Mouse (Mus musculus): ENCODE results near the gene Mettl1. TPM values are rescaled to one million over a fixed set of nuclear protein-coding genes. Genes with fewer than 3 reads are reported as not detected.
"Not testable (repeated sequence)": the region's sequence is repeated elsewhere in the genome, so short reads cannot be mapped to it uniquely, and the experiment has no call there.

Mettl1 gene
- total RNA-seq, 1 experiment from 2014 or later = 16.5 TPM

DNA sequence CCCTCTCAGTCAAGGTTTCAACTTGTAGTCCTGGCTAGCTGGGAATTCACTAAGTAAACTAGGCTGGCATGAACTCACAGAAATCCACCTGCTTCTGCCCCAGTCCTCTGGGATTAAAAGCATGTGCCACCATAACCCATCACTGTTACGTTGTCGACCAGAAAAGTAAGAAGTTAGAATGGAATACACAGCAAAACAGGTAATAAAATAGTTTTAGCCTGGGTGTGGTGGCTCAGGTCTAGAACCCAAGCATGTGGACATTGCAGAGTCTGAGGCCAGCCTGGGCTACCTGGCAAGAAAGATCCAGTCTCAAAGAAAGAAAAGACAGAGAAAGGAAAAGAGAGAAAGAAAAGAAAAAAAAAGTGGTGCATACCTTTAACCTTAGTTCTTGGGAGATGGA, 20.3 kb downstream of the Mettl1 start:
- ATAC-seq (replicated peaks in 1 of 2; ENCODE audit: insufficient read depth in 1 of 2, low FRiP score in 2 of 2, low TSS enrichment in 1 of 2, low read depth in 1 of 2, poor library complexity in 2 of 2, severe bottlenecking in 2 of 2) = no peak

DNA sequence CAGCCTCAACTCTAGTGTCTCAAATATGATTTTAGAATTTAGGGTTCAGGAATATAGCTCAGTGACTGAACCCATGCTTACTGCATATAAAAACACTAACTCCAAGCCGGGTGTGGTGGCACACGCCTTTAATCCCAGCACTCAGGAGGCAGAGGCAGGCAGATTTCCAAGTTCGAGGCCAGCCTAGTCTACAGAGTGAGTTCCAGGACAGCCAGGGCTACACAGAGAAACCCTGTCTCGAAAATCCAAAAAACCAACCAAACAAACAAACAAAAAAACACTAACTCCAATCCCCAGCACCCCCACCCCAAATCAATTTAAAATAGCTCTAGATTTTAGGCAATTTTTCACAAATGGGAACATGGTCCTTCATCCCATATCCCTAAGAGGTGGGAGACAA, 20.9 kb downstream of the Mettl1 start:
- ATAC-seq (replicated peaks in 1 of 2; ENCODE audit: insufficient read depth in 1 of 2, low FRiP score in 2 of 2, low TSS enrichment in 1 of 2, low read depth in 1 of 2, poor library complexity in 2 of 2, severe bottlenecking in 2 of 2) = not testable (repeated sequence)

DNA sequence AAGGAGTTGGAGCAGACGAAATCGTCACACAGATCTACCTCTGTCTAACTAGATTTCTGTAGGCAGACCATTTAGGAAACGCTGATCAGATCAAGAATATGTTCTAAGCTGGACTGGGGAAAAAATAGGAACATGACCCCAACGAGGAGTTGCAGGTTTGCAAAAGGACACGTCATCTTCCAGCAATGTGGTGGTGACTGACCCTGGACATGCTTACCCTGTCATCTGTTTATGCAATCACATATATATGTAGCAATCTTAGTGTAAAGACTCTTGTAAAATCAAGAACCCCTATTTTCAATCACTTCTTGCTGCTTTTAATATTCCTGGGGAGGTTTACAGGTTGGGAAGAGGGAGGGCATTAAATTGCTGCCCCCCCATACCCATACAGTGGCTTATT, 21.3 kb downstream of the Mettl1 start:
- ATAC-seq (replicated peaks in 1 of 2; ENCODE audit: insufficient read depth in 1 of 2, low FRiP score in 2 of 2, low TSS enrichment in 1 of 2, low read depth in 1 of 2, poor library complexity in 2 of 2, severe bottlenecking in 2 of 2) = no peak

DNA sequence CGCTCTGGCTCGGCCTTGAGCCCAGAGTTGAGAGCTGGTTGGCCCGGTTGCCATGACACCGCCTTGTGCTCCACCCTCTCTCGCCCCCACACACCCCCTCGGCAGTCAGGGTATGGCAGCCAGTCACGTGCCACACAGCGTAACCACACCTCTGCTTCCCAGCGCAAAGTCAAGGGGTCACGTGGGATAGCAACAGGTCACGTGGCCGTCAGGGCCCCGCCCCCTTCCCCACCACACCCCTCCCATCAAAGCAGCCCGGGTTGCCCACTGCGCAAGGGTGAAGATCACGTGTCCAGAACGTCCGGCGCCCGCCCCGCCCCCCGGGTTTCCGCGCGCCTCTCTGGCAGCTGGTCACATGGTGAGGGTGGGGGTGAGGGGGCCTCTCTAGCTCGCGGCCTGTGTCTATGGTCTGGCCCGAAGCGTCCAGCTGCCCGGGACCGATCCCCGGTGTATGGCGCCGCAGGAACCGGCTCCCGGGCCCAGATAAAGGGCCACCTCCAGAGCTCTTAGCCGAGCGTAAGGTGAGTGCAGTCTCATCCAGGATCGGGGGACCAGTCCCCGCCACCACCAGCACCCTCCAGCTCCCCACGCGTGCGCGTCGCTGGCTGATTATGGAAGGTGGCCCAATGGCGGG, 22.1 kb downstream of the Mettl1 start, which contains the start of gene Cdk4:
TSS of gene Cdk4 (plus strand) at position 296 of the 634 bp plus-strand sequence.
- ATAC-seq (replicated peaks in 1 of 2; ENCODE audit: insufficient read depth in 1 of 2, low FRiP score in 2 of 2, low TSS enrichment in 1 of 2, low read depth in 1 of 2, poor library complexity in 2 of 2, severe bottlenecking in 2 of 2) = peak; percentile 77 to 86

DNA sequence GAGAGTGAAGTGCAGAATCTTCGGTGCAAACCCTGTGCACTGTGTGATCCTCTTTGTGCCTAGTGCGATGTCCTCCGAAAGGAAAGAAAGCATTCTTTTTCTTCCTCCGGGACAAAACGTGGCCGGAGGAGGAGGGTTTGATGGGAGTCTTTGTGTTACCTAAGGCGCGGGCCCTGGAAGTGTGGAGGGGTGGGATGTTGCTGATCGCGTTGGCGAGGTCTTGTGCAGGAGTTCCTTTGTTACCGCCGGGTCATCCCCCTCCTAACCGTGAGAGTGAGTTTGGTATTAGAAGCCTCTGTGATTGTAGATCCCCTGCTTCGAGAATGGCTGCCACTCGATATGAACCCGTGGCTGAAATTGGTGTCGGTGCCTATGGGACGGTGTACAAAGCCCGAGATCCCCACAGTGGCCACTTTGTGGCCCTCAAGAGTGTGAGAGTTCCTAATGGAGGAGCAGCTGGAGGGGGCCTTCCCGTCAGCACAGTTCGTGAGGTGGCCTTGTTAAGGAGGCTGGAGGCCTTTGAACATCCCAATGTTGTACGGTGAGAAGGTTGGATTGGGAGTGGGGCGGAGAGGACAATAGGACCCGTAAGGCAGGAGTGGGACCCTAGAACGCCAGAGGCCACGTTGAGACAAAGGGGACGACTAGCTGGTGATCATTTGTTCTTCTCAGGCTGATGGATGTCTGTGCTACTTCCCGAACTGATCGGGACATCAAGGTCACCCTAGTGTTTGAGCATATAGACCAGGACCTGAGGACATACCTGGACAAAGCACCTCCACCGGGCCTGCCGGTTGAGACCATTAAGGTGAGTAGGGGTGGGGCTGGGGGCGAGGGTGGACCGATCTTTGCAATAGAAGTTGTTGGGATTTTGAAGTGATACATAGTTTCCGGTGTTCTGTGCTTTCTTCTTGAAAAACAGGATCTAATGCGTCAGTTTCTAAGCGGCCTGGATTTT, 23.0 kb downstream of the Mettl1 start:
- no peak for ATAC-seq (replicated peaks in 1 of 2; ENCODE audit: insufficient read depth in 1 of 2, low FRiP score in 2 of 2, low TSS enrichment in 1 of 2, low read depth in 1 of 2, poor library complexity in 2 of 2, severe bottlenecking in 2 of 2)

DNA sequence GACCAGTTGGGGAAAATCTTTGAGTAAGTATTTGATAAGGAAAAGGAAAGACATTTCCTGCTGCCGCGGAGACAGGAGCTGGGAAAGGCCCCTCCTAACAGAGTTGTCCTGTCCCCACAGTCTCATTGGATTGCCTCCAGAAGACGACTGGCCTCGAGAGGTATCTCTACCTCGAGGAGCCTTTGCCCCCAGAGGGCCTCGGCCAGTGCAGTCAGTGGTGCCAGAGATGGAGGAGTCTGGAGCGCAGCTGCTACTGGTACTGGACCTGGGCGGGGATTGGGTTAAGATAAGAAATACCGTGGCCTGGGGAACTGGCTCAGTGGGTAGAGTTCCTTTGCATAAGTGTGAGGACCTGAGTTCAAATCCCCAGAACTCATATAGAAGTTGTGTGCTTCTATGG, 24.8 kb downstream of the Mettl1 start:
- no peak for ATAC-seq (replicated peaks in 1 of 2; ENCODE audit: insufficient read depth in 1 of 2, low FRiP score in 2 of 2, low TSS enrichment in 1 of 2, low read depth in 1 of 2, poor library complexity in 2 of 2, severe bottlenecking in 2 of 2)

DNA sequence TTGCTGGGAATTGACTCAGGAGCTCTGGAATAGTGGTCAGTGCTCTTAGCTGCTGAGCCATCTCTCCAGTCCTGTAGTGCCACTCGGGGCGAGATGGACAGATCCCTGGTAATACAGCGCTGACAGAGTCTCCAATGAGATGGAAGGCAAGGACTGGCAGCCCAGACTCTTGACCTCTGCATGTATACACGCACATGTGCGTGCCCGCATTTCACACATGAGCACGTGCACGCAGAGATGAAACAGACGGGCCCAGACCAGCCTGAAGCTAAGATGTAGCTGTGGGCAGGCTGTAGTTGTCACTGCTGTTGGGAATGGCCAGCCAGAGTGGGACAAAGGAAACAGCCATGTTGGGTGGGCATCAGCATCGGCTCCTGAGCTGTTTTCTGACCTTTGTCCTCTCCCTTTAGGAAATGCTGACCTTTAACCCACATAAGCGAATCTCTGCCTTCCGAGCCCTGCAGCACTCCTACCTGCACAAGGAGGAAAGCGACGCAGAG, 25.4 kb downstream of the Mettl1 start:
- ATAC-seq (replicated peaks in 1 of 2; ENCODE audit: insufficient read depth in 1 of 2, low FRiP score in 2 of 2, low TSS enrichment in 1 of 2, low read depth in 1 of 2, poor library complexity in 2 of 2, severe bottlenecking in 2 of 2) = no peak

DNA sequence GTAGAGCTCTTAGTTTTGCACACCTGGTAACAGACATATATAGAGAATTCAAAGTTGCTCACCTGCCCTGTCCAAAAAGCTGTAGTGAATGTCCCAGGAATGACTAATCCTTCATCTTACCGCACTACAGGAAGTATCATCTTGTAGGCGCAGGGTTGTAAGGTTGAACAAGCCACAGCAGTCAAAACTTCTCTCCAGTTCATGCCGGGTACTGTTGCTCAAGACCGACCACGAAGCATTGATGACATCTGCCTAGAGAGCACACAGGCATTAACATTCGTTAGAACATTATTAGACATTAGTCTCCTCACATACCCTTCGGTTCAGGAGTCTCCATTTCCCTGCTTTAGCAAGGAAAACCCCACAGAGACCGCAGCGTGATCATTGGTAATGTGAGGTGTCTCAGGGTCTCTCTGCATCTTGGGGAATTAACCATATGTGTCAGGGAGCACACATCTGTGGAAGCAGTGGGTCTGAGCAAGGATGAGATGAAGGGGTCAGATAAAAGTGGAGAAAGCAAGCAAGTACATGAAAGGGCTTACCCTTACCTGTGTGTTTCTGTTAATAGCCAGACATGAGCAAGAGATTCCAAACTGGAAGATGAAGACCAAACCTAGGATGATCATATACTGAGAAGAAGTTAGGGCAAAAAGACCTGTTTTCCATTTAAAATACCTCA, 27.3 kb downstream of the Mettl1 start:
- no peak for ATAC-seq (replicated peaks in 1 of 2; ENCODE audit: insufficient read depth in 1 of 2, low FRiP score in 2 of 2, low TSS enrichment in 1 of 2, low read depth in 1 of 2, poor library complexity in 2 of 2, severe bottlenecking in 2 of 2)

DNA sequence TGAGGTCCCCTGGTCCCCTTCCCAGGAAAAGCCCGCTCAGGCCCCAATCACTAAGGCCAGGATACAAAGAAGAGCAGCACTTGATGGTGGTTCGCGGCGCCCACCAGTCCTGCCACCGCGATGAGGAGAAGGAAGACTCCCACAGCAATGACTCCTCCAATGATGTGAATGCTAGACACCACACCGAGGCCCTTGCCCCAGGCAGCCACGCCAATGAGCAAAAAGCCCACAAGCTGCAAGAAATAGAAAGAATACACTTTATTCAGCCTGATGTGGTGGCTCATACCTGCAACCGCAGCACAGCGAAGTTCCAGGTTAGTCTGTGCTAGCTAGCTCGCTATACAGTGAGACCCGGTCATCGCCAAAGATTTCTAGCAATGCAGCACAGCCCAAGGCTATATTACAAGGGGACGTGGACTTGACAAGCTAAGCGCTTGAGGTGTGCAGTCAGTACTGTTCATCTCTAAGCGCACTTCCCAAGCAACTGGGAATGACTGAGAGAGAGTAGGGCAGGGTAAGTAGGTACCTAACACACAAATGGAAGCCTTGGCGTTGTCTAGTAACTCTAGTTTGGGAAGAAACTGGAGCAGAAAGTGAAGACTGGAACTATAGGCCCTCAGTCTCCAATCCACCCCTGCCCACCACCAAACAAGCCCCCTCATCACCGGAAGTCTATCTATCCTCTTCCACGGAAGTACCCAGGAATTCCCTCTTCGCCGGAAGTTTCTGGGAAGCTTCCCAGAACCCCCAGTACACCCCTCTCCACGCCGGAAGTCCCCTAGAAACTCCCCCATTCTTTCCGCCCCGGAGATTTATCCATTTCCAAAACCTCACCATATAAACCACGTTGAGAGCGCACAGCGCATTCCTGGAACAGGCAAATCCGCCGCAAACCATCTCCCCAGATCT, 28.3 kb downstream of the Mettl1 start:
- ATAC-seq (replicated peaks in 1 of 2; ENCODE audit: insufficient read depth in 1 of 2, low FRiP score in 2 of 2, low TSS enrichment in 1 of 2, low read depth in 1 of 2, poor library complexity in 2 of 2, severe bottlenecking in 2 of 2) = peak in 1 of 2 experiments; percentile 14; a peak in 3 of 4 replicates

DNA sequence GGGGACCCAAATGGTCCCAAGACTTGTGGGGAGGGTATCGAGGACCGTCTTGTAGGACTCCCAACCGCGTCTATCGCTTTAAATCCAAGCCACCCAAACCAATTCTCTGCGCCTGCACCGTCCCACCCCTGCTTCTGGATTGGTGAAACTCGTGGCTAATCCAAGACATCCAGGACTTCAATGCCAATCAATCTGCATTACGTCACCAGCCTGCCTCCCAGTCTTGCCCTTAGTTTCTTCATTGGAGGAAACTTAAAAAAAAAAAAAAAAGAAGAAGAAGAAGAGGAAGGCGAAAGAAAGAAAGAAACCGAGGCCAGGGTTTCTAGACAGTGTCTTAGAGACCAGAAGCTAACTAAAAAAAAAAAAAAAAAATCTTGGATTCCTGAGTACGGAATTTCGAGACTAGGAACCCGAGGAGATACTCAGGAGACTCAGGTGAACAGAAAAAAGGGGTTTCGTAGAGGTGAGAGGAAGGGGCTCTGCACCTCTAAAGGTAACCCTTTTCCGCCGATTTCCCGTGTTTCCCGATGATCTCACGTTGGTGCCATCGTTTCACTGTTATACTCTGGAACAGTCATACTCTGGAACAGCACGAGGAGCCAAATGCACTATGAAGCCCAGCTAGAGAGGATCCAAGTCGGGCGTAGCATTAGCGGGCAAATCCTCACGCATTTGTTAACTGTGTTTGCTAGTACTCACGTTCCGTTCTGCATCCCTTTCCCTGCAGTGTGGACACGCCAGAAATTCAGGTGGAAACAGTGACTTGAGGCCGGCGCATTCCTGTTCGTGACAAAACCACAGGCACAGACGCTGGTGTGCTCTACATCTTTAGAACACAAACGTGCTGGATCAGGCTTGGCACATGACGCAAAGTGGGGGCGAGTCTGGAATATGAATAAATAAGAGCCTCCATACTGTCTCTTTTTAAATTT, 29.2 kb downstream of the Mettl1 start, which contains the start of gene Tspan31:
TSS of gene Tspan31 (minus strand) at position 75 of the 932 bp plus-strand sequence.
- ATAC-seq (replicated peaks in 1 of 2; ENCODE audit: insufficient read depth in 1 of 2, low FRiP score in 2 of 2, low TSS enrichment in 1 of 2, low read depth in 1 of 2, poor library complexity in 2 of 2, severe bottlenecking in 2 of 2) = peak; percentile 75 to 81

DNA sequence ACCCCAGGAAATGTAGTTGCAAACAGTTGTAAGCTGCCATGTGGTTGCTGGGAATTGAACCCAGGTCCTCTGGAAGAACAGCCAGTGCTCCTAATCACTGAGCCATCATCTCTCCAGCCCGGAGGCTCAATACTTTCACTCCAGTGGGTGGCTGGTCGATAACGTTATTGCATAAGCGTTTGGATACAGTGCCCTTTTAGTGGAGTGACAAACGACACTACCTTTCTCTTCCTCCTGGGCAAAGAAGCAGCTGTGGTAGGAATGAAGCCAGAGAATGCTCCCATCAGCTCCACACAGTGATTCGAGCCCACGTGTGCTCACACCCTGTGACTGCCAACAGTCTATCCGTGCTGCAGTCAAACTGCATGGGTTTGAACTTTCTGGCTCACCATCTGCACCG, 30.0 kb downstream of the Mettl1 start:
- no peak for ATAC-seq (replicated peaks in 1 of 2; ENCODE audit: insufficient read depth in 1 of 2, low FRiP score in 2 of 2, low TSS enrichment in 1 of 2, low read depth in 1 of 2, poor library complexity in 2 of 2, severe bottlenecking in 2 of 2)

DNA sequence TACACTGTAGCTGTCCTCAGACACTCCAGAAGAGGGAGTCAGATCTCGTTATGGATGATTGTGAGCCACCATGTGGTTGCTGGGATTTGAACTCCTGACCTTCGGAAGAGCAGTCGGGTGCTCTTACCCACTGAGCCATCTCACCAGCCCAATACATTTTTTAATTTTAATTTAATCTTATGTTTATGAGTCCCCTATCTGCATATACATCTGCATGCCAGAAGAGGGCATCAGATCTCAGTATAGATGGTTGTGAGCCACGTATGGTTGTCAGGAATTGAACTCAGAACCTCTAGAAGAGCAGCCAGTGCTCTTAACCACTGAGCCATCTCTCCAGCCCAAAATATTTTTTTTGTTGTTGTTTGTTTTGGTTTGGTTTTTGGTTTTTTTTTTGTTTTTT, 31.1 kb downstream of the Mettl1 start:
- ATAC-seq (replicated peaks in 1 of 2; ENCODE audit: insufficient read depth in 1 of 2, low FRiP score in 2 of 2, low TSS enrichment in 1 of 2, low read depth in 1 of 2, poor library complexity in 2 of 2, severe bottlenecking in 2 of 2) = not testable (repeated sequence)

DNA sequence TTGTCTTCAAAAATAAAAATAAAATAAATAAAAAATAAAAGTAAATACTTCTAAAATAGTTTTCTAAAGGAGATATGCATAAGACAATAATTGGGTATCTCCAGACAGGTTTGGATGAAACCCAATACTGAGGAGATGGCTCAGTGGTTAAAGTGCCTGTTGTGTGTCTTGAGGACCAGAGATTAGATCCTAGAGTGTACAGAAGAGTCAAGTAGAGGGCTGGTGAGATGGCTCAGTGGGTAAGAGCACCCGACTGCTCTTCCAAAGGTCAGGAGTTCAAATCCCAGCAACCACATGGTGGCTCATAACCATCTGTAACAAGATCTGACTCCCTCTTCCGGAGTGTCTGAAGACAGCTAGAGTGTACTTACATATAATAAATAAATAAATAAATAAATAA, 31.8 kb downstream of the Mettl1 start:
- ATAC-seq (replicated peaks in 1 of 2; ENCODE audit: insufficient read depth in 1 of 2, low FRiP score in 2 of 2, low TSS enrichment in 1 of 2, low read depth in 1 of 2, poor library complexity in 2 of 2, severe bottlenecking in 2 of 2) = not testable (repeated sequence)

DNA sequence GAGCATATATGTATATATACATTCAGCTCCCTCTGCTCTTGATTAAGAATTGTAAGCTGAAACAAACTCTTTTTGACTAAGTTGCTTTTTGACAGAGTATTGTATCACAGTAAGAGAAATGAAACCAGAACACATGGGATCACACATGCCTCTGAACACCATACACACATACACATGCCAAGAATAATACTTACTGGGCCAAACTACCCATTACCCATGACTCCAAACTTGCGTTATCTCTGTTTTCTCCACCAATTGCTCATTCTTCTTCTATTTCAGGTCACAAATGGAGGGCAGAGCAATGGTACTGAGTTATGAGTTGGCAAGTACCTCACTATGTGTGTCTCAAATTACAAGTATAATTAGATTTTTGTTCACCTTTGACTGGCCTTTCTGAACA, 32.8 kb downstream of the Mettl1 start:
- ATAC-seq (replicated peaks in 1 of 2; ENCODE audit: insufficient read depth in 1 of 2, low FRiP score in 2 of 2, low TSS enrichment in 1 of 2, low read depth in 1 of 2, poor library complexity in 2 of 2, severe bottlenecking in 2 of 2) = no peak

DNA sequence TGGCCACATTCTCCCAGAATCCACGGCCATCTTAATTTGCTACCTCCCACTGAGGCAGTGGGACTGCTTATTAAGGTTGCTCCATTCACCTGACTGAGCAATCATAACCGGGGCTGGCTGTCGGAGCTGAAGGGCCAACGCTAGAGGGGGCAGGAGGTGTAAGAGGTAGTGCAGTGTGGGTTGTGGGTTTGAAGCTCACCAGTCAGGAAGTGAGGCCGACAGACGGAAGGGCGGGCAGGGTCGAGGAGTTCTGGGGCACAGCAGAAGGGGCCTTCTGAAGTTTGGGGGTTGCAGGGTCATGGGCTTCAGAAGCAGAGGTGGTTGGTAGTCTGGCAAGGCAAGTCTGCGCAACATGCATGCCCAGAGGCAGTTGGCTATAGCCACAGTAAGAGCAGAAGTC, 33.9 kb downstream of the Mettl1 start, which contains the start of gene Agap2:
TSS of gene Agap2 (plus strand) at position 205 of the 400 bp plus-strand sequence.
- peak; percentile 85 to 87 for ATAC-seq (replicated peaks in 1 of 2; ENCODE audit: insufficient read depth in 1 of 2, low FRiP score in 2 of 2, low TSS enrichment in 1 of 2, low read depth in 1 of 2, poor library complexity in 2 of 2, severe bottlenecking in 2 of 2)

DNA sequence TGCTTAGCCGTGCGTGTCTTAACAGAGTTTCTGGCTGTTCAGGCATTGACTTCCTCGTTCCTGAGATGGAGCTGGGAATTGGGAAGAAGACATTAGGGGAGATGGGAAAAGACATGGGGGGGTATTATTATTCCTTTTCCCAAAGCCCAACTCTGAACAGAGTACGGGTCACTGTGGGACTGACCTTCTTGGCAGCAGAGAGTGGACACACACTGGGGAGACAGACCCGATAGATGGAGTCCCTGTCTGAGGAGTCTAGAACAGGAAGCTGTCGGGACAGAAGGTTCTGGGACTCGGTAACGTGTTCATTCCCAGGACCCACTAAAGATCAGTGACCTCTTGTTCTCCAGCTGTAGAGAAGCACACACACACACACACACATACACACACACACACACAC, 34.4 kb downstream of the Mettl1 start:
- ATAC-seq (replicated peaks in 1 of 2; ENCODE audit: insufficient read depth in 1 of 2, low FRiP score in 2 of 2, low TSS enrichment in 1 of 2, low read depth in 1 of 2, poor library complexity in 2 of 2, severe bottlenecking in 2 of 2) = peak in 1 of 2 experiments; percentile 15; a peak in 1 of 4 replicates
